Mouse (Mus musculus) limb, embryonic 15.5 days (tissue): ENCODE data around the gene Casc3. TPM values are rescaled to one million over a fixed set of nuclear protein-coding genes. Genes with fewer than 3 reads are reported as not detected.

Experiments used
- ATAC-seq: fragments of 200-750 bp; cut with Nextera tagmentation; 2 replicates; pipeline ENCODE4 v1.8.0; 2017; ENCODE audit warnings: low read depth, moderate TSS enrichment; ENCODE audit not compliant: insufficient number of reproducible peaks, low FRiP score, low TSS enrichment
- H3K27ac ChIP-seq: fragments of 300-500 bp; sonication (generic); 2 replicates; pipeline ENCODE4 v1.5.1; 2015; ENCODE audit warnings: moderate library complexity, mild to moderate bottlenecking, inconsistent platforms
- H3K27me3 ChIP-seq: fragments of 300-500 bp; sonication (generic); 2 replicates; pipeline ENCODE4 v1.6.1; 2015; ENCODE audit warnings: inconsistent platforms
- H3K36me3 ChIP-seq: fragments of 300-500 bp; sonication (generic); 2 replicates; pipeline ENCODE4 v1.6.1; 2015; ENCODE audit warnings: inconsistent platforms
- H3K4me1 ChIP-seq: fragments of 300-500 bp; sonication (generic); 2 replicates; pipeline ENCODE4 v1.6.1; 2015; ENCODE audit warnings: inconsistent platforms
- H3K4me2 ChIP-seq: fragments of 300-500 bp; sonication (generic); 2 replicates; pipeline ENCODE4 v1.6.1; 2015; ENCODE audit warnings: mild to moderate bottlenecking, inconsistent platforms
- H3K4me3 ChIP-seq: fragments of 300-500 bp; sonication (generic); 2 replicates; pipeline ENCODE4 v1.5.1; 2015; ENCODE audit warnings: mild to moderate bottlenecking, inconsistent platforms
- H3K9ac ChIP-seq: fragments of 300-500 bp; sonication (generic); 2 replicates; pipeline ENCODE4 v1.6.1; 2015; ENCODE audit warnings: inconsistent platforms
- H3K9me3 ChIP-seq: fragments of 300-500 bp; sonication (generic); 2 replicates; pipeline ENCODE4 v1.6.1; 2016; ENCODE audit warnings: inconsistent platforms
- WGBS: fragments of 180-500 bp; shearing (Covaris S2); methylation state at CpG from one replicate; pipeline ENCODE4 v1.1.7; 2015; 5-methylcytosine and 5-hydroxymethylcytosine counted together
- polyA plus RNA-seq: library from polyadenylated mRNA; unstranded; fragments of >200 nt; fragmentation: Nextera tagmentation; extraction: Ambion mirVana; gene quantifications from 2 replicates; pipeline ENCODE4 v1.2.1, GENCODE M21; 2015

Casc3 gene
- polyA plus RNA-seq, 1 experiment from 2014 or later = 32.5 TPM

GRCm38 (mm10) chr11:98774582-98775347 is 29.9 kb upstream of the Casc3 start, which contains the start of gene Nr1d1:
Gene Nr1d1, minus strand, starts transcription at chr11:98775333.
- H3K36me3 ChIP-seq = peaks cover 12% of the 10 kb centered on the region; the same call in 1 of the 2 replicates
- peak within 1 kb of the TSS; percentile 87 for H3K4me2 ChIP-seq
- peaks cover 62% of the 10 kb centered on the region for H3K4me1 ChIP-seq
- no peak within 1 kb of the TSS for H3K9ac ChIP-seq
- WGBS = 1% methylated on average over 22 of the region's 22 CpGs
- peak within 1 kb of the TSS; percentile 37 for H3K4me3 ChIP-seq
- H3K27ac ChIP-seq = peak within 1 kb of the TSS; percentile 89
- ATAC-seq = no peak
- no peaks in the 10 kb centered on the region for H3K9me3 ChIP-seq
- H3K27me3 ChIP-seq = no peaks in the 10 kb centered on the region

GRCm38 (mm10) chr11:98775348-98776051 is 29.2 kb upstream of the Casc3 start:
- H3K9ac ChIP-seq = no peak overlapping the region
- peak; percentile 66 for ATAC-seq
- H3K9me3 ChIP-seq = no peaks in the 10 kb centered on the region
- H3K4me1 ChIP-seq = peaks cover 62% of the 10 kb centered on the region
- WGBS = 4% methylated on average over 15 of the region's 15 CpGs
- H3K4me3 ChIP-seq = peak overlapping the region; percentile 37
- H3K27ac ChIP-seq = peak overlapping the region; percentile 89
- H3K27me3 ChIP-seq = no peaks in the 10 kb centered on the region
- H3K4me2 ChIP-seq = peak overlapping the region; percentile 87
- H3K36me3 ChIP-seq = peaks cover 6% of the 10 kb centered on the region; the same call in 1 of the 2 replicates

- Histone ChIP-seq H3K36me3 (0 out of 2 replicates have a peak, but pooled peaks cover 3% of the 10 kb centered on the region), H3K9ac (no peak overlapping the region), H3K27ac (peak overlapping the region; percentile 89), H3K4me3 (no peak overlapping the region; the same call in 1 of the 2 replicates), H3K9me3 (no peaks in the 10 kb centered on the region), H3K4me1 (peaks cover 62% of the 10 kb centered on the region), H3K27me3 (no peaks in the 10 kb centered on the region), H3K4me2 (peak overlapping the region; percentile 87)
- no peak for ATAC-seq
- WGBS = 44% methylated on average over 12 of the region's 12 CpGs
Measured at GRCm38 (mm10) chr11:98776052-98776764, 28.5 kb upstream of the Casc3 start.

GRCm38 (mm10) chr11:98776843-98777590 is 27.7 kb upstream of the Casc3 start:
- Histone ChIP-seq H3K9ac (no peak overlapping the region), H3K27ac (peak overlapping the region; percentile 89), H3K9me3 (no peaks in the 10 kb centered on the region), H3K4me1 (peaks cover 64% of the 10 kb centered on the region), H3K4me3 (no peak overlapping the region), H3K36me3 (no peaks in the 10 kb centered on the region), H3K27me3 (no peaks in the 10 kb centered on the region), H3K4me2 (peak overlapping the region; percentile 27)
- ATAC-seq = no peak
- WGBS = 14% methylated on average over 9 of the region's 9 CpGs

GRCm38 (mm10) chr11:98777888-98778287 is 26.8 kb upstream of the Casc3 start:
- ATAC-seq = no peak

GRCm38 (mm10) chr11:98781851-98782512 is 22.7 kb upstream of the Casc3 start:
- ATAC-seq = no peak
- no peaks in the 10 kb centered on the region for H3K27me3 ChIP-seq
- H3K36me3 ChIP-seq = no peaks in the 10 kb centered on the region
- H3K9ac ChIP-seq = 0 out of 2 replicates have a peak overlapping the region, but pooled peaks have one; percentile 14
- no peaks in the 10 kb centered on the region for H3K9me3 ChIP-seq
- peaks cover 65% of the 10 kb centered on the region for H3K4me1 ChIP-seq
- H3K4me3 ChIP-seq = no peak overlapping the region
- peak overlapping the region; percentile 89 for H3K27ac ChIP-seq
- H3K4me2 ChIP-seq = 0 out of 2 replicates have a peak overlapping the region, but pooled peaks have one; percentile 37
- 26% methylated on average over 13 of the region's 14 CpGs for WGBS

More at GRCm38 (mm10) chr11:98777888-98778287, 26.8 kb upstream of the Casc3 start:
- no peak overlapping the region for H3K9ac ChIP-seq
- no peak overlapping the region for H3K4me2 ChIP-seq
- H3K4me3 ChIP-seq = no peak overlapping the region
- peaks cover 65% of the 10 kb centered on the region for H3K4me1 ChIP-seq
- H3K9me3 ChIP-seq = no peaks in the 10 kb centered on the region
- peak overlapping the region; percentile 89 for H3K27ac ChIP-seq
- H3K27me3 ChIP-seq = no peaks in the 10 kb centered on the region
- H3K36me3 ChIP-seq = no peaks in the 10 kb centered on the region

- H3K4me3 ChIP-seq = peak overlapping the region; percentile 20; the same call in 1 of the 2 replicates
- H3K9ac ChIP-seq = no peak overlapping the region; the same call in 1 of the 2 replicates
- H3K27me3 ChIP-seq = no peaks in the 10 kb centered on the region
- ATAC-seq = no peak
- WGBS = 12% methylated on average over 17 of the region's 17 CpGs
- H3K4me1 ChIP-seq = peaks cover 67% of the 10 kb centered on the region
- H3K36me3 ChIP-seq = no peaks in the 10 kb centered on the region
- peak overlapping the region; percentile 37 for H3K4me2 ChIP-seq
- H3K27ac ChIP-seq = peak overlapping the region; percentile 89
- no peaks in the 10 kb centered on the region for H3K9me3 ChIP-seq
Measured at GRCm38 (mm10) chr11:98782651-98783235, 22.0 kb upstream of the Casc3 start.

GRCm38 (mm10) chr11:98783236-98783696 is 21.4 kb upstream of the Casc3 start:
- H3K27me3 ChIP-seq = no peaks in the 10 kb centered on the region
- peak overlapping the region; percentile 37 for H3K4me2 ChIP-seq
- ATAC-seq = peak; percentile 46; the same call in 1 of the 2 replicates
- H3K36me3 ChIP-seq = no peaks in the 10 kb centered on the region
- peak overlapping the region; percentile 20 for H3K4me3 ChIP-seq
- H3K9ac ChIP-seq = no peak overlapping the region; the same call in 1 of the 2 replicates
- H3K27ac ChIP-seq = peak overlapping the region; percentile 89
- 1% methylated on average over 20 of the region's 20 CpGs for WGBS
- peaks cover 65% of the 10 kb centered on the region for H3K4me1 ChIP-seq
- no peaks in the 10 kb centered on the region for H3K9me3 ChIP-seq

- 72% methylated on average over 4 of the region's 4 CpGs for WGBS
- Histone ChIP-seq H3K36me3 (no peaks in the 10 kb centered on the region), H3K4me2 (no peak overlapping the region), H3K9ac (no peak overlapping the region), H3K27me3 (no peaks in the 10 kb centered on the region), H3K9me3 (no peaks in the 10 kb centered on the region), H3K4me3 (no peak overlapping the region), H3K27ac (peak overlapping the region; percentile 89), H3K4me1 (peaks cover 71% of the 10 kb centered on the region)
- ATAC-seq = no peak
Measured at GRCm38 (mm10) chr11:98784139-98784538, 20.6 kb upstream of the Casc3 start.

- Histone ChIP-seq H3K4me3 (no peak overlapping the region), H3K9ac (no peak overlapping the region), H3K9me3 (no peaks in the 10 kb centered on the region), H3K4me1 (peaks cover 76% of the 10 kb centered on the region), H3K27ac (peak overlapping the region; percentile 86), H3K4me2 (no peak overlapping the region), H3K27me3 (no peaks in the 10 kb centered on the region), H3K36me3 (no peaks in the 10 kb centered on the region)
- no peak for ATAC-seq
- WGBS = 47% methylated on average over 10 of the region's 10 CpGs
Measured at GRCm38 (mm10) chr11:98785214-98785613, 19.5 kb upstream of the Casc3 start.
